Mouse (Mus musculus) midbrain, embryonic 16.5 days (tissue): ENCODE measurements at regions not wholly inside any gene's neighbourhood (a gene's known extent, or its start where the extent isn't known, plus 50 kb on each side); places are given as distances from the start of the nearest gene placed in this dataset.

Source experiments
- ATAC-seq: fragments of 200-750 bp; cut with Nextera tagmentation; 2 replicates; pipeline ENCODE4 v1.8.0; 2017; ENCODE audit warnings: moderate TSS enrichment
- H3K27ac ChIP-seq: fragments of 300-500 bp; sonication (generic); 2 replicates; pipeline ENCODE4 v1.5.1; 2014; ENCODE audit warnings: mild to moderate bottlenecking, low read length, mixed read lengths
- H3K27me3 ChIP-seq: fragments of 300-500 bp; sonication (generic); 2 replicates; pipeline ENCODE4 v1.6.1; 2014; ENCODE audit warnings: low read depth, low read length, mixed read lengths; ENCODE audit not compliant: control insufficient read depth, insufficient read depth
- H3K36me3 ChIP-seq: fragments of 300-500 bp; sonication (generic); 2 replicates; pipeline ENCODE4 v1.6.1; 2014; ENCODE audit warnings: mild to moderate bottlenecking, low read length, moderate library complexity, mixed read lengths; ENCODE audit not compliant: control insufficient read depth, insufficient read depth
- H3K4me1 ChIP-seq: fragments of 300-500 bp; sonication (generic); 2 replicates; pipeline ENCODE4 v1.6.1; 2014; ENCODE audit warnings: mild to moderate bottlenecking, low read length, mixed read lengths; ENCODE audit not compliant: control insufficient read depth, insufficient read depth
- H3K4me2 ChIP-seq: fragments of 300-500 bp; sonication (generic); 2 replicates; pipeline ENCODE4 v1.6.1; 2014; ENCODE audit warnings: mild to moderate bottlenecking, low read length, mixed read lengths
- H3K4me3 ChIP-seq: fragments of 300-500 bp; sonication (generic); 2 replicates; pipeline ENCODE4 v1.5.1; 2014; ENCODE audit warnings: low read depth, mild to moderate bottlenecking, low read length, moderate library complexity, mixed read lengths
- H3K9ac ChIP-seq: fragments of 300-500 bp; sonication (generic); 2 replicates; pipeline ENCODE4 v1.6.1; 2014; ENCODE audit warnings: low read depth, low read length, mixed read lengths
- H3K9me3 ChIP-seq: fragments of 300-500 bp; sonication (generic); replicated peaks from 2 replicates; pipeline ENCODE4 v1.6.1; 2014; ENCODE audit warnings: mild to moderate bottlenecking, low read length, mixed read lengths; ENCODE audit not compliant: control insufficient read depth, poor library complexity, severe bottlenecking
- WGBS: fragments of 180-500 bp; shearing (Covaris S2); extraction: QIAGEN DNeasy Blood & Tissue Kit; methylation state at CpG from one replicate; pipeline ENCODE4 v1.1.7; 2014; 5-methylcytosine and 5-hydroxymethylcytosine counted together

GRCm38 (mm10) chr2:117867409-117867808 lies 244.3 kb upstream of the Thbs1 start:
- Histone ChIP-seq H3K9ac (no peak overlapping the region), H3K36me3 (no peaks in the 10 kb centered on the region), H3K27me3 (no peaks in the 10 kb centered on the region), H3K4me2 (no peak overlapping the region), H3K9me3 (no peaks in the 10 kb centered on the region), H3K4me3 (no peak overlapping the region), H3K4me1 (no peaks in the 10 kb centered on the region), H3K27ac (no peak overlapping the region)
- no peak for ATAC-seq
- 32% methylated on average over 3 of the region's 3 CpGs for WGBS

GRCm38 (mm10) chr2:117868857-117869256 lies 242.8 kb upstream of the Thbs1 start:
- Histone ChIP-seq H3K27ac (no peak overlapping the region), H3K27me3 (no peaks in the 10 kb centered on the region), H3K36me3 (no peaks in the 10 kb centered on the region), H3K9me3 (no peaks in the 10 kb centered on the region), H3K4me1 (no peaks in the 10 kb centered on the region), H3K4me2 (no peak overlapping the region), H3K9ac (no peak overlapping the region), H3K4me3 (no peak overlapping the region)
- WGBS: 91% methylated on average over 1 of the region's 1 CpGs
- no peak for ATAC-seq

GRCm38 (mm10) chr2:117871507-117872282 lies 240.0 kb upstream of the Thbs1 start:
- no peak overlapping the region for H3K27ac ChIP-seq

GRCm38 (mm10) chr2:117877816-117878215 lies 233.9 kb upstream of the Thbs1 start:
- Histone ChIP-seq H3K4me3 (no peak overlapping the region), H3K36me3 (no peaks in the 10 kb centered on the region), H3K4me2 (no peak overlapping the region), H3K27ac (no peak overlapping the region), H3K9ac (no peak overlapping the region), H3K4me1 (no peaks in the 10 kb centered on the region), H3K27me3 (no peaks in the 10 kb centered on the region), H3K9me3 (no peaks in the 10 kb centered on the region)
- no peak for ATAC-seq
- 79% methylated on average over 6 of the region's 6 CpGs for WGBS

More at GRCm38 (mm10) chr2:117871507-117872282, 240.0 kb upstream of the Thbs1 start:
- WGBS: 26% methylated on average over 9 of the region's 9 CpGs
- Histone ChIP-seq H3K9me3 (no peaks in the 10 kb centered on the region), H3K9ac (no peak overlapping the region), H3K4me2 (no peak overlapping the region), H3K27me3 (no peaks in the 10 kb centered on the region), H3K4me1 (no peaks in the 10 kb centered on the region), H3K36me3 (no peaks in the 10 kb centered on the region), H3K4me3 (no peak overlapping the region)
- no peak for ATAC-seq

GRCm38 (mm10) chr2:117882136-117882535 lies 229.5 kb upstream of the Thbs1 start:
- H3K27me3 ChIP-seq: no peaks in the 10 kb centered on the region
- WGBS: 75% methylated on average over 4 of the region's 4 CpGs
- no peak overlapping the region for H3K4me3 ChIP-seq
- H3K4me1 ChIP-seq: no peaks in the 10 kb centered on the region
- no peaks in the 10 kb centered on the region for H3K36me3 ChIP-seq
- no peaks in the 10 kb centered on the region for H3K9me3 ChIP-seq
- no peak overlapping the region for H3K27ac ChIP-seq
- H3K4me2 ChIP-seq: no peak overlapping the region
- no peak overlapping the region for H3K9ac ChIP-seq
- ATAC-seq: no peak

GRCm38 (mm10) chr2:117882890-117883289 lies 228.8 kb upstream of the Thbs1 start:
- Histone ChIP-seq H3K36me3 (no peaks in the 10 kb centered on the region), H3K4me2 (no peak overlapping the region), H3K27me3 (no peaks in the 10 kb centered on the region), H3K9ac (no peak overlapping the region), H3K4me3 (no peak overlapping the region), H3K27ac (no peak overlapping the region), H3K4me1 (no peaks in the 10 kb centered on the region), H3K9me3 (no peaks in the 10 kb centered on the region)
- ATAC-seq: no peak
- WGBS: 90% methylated on average over 2 of the region's 2 CpGs

GRCm38 (mm10) chr2:117886516-117886915 lies 225.2 kb upstream of the Thbs1 start:
- Histone ChIP-seq H3K27me3 (no peaks in the 10 kb centered on the region), H3K27ac (no peak overlapping the region), H3K4me1 (no peaks in the 10 kb centered on the region), H3K4me3 (no peak overlapping the region), H3K4me2 (no peak overlapping the region), H3K9ac (no peak overlapping the region), H3K9me3 (no peaks in the 10 kb centered on the region), H3K36me3 (no peaks in the 10 kb centered on the region)
- WGBS: 91% methylated on average over 3 of the region's 3 CpGs
- no peak for ATAC-seq

- Histone ChIP-seq H3K36me3 (no peaks in the 10 kb centered on the region), H3K4me3 (no peak overlapping the region), H3K27ac (no peak overlapping the region), H3K9ac (no peak overlapping the region), H3K4me1 (no peaks in the 10 kb centered on the region), H3K4me2 (no peak overlapping the region), H3K9me3 (no peaks in the 10 kb centered on the region), H3K27me3 (no peaks in the 10 kb centered on the region)
- 86% methylated on average over 2 of the region's 2 CpGs for whole genome bisulfite sequencing
- ATAC-seq: no peak
These were observed 210.4 kb upstream of the Thbs1 start for GRCm38 (mm10) chr2:117901311-117901710.

GRCm38 (mm10) chr2:117902837-117903236 lies 208.8 kb upstream of the Thbs1 start:
- Histone ChIP-seq H3K9ac (no peak overlapping the region), H3K27ac (no peak overlapping the region), H3K27me3 (no peaks in the 10 kb centered on the region), H3K4me1 (no peaks in the 10 kb centered on the region), H3K4me3 (no peak overlapping the region), H3K4me2 (no peak overlapping the region), H3K9me3 (no peaks in the 10 kb centered on the region), H3K36me3 (no peaks in the 10 kb centered on the region)
- ATAC-seq: no peak
- WGBS: 89% methylated on average over 5 of the region's 5 CpGs
